Mouse (Mus musculus) naive thymus-derived CD4-positive, alpha-beta T cell, adult 2 months (primary cell): Measurements from ENCODE around the gene Cdc34.
"Not testable (repeated sequence)": the region's sequence is repeated elsewhere in the genome, so short reads cannot be mapped to it uniquely, and the experiment has no call there.

Experiments
- DNase-seq: peaks from one replicate; pipeline ENCODE4 v3.0.0-alpha.2; 2011; ENCODE audit warnings: low read depth

The Cdc34 gene

GRCm38 (mm10) chr10:79696129-79696651 is 14.2 kb downstream of the Cdc34 start:
- DNase-seq: no peak

DNA sequence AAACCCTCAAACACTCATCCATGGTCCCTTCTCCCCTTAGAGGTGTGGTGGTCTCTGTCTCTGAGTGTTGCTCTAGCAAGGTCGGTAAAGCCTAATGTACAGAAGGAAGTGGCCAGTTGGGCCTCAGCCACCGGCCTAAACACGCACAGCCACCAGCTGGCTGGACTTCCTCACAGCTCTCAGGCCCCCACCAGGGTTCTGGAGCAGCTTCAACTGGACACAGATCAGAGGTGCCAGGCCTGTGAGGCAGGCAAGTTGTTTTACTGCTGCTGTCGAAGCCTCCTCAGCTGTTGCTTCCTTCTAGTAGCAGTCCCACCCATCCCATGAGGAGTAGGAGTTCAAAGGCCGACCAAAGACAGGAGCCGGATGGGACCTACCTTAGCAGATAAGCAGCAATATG is 15.9 kb downstream of the Cdc34 start:
- DNase-seq: no peak

DNA sequence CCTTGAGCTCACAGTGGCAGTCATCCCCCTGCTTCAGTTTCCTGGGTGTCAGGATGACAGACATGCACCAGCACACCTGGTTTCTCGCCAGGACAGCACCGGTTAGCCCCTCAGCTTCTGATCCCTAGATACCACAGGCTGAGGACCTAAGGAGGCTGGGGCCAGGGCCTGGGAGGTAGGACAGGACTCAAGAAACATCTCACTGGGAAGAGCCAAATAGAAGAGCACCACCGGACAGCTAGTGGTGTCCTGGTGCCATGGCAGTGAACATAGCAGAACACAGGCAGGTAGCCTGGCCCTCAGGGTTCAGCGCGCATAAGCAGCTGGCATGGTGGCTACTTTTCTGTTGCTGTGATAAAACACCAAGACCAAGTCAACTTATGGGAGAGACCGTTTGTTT is 16.5 kb downstream of the Cdc34 start:
- DNase-seq: no peak

- no peak for DNase-seq
These were observed 18.7 kb downstream of the Cdc34 start for GRCm38 (mm10) chr10:79700676-79701075.

- DNase-seq: no peak
These were observed 19.6 kb downstream of the Cdc34 start for GRCm38 (mm10) chr10:79701443-79702129.

DNA sequence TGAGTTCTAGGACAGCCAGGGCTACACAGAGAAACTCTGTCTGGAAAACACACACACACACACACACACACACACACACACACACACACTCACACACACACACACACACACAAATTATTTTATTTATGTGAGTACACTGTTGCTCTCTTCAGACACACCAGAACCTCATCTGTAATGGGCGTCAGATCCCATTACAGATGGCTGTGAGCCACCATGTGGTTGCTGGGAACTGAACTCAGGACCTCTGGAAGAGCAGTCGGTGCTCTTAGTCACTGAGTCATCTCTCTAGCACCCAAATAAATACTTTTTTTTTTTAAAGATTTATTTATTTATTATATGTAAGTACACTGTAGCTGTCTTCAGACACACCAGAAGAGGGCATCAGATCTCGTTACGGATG is 21.0 kb downstream of the Cdc34 start:
- not testable (repeated sequence) for DNase-seq

DNA sequence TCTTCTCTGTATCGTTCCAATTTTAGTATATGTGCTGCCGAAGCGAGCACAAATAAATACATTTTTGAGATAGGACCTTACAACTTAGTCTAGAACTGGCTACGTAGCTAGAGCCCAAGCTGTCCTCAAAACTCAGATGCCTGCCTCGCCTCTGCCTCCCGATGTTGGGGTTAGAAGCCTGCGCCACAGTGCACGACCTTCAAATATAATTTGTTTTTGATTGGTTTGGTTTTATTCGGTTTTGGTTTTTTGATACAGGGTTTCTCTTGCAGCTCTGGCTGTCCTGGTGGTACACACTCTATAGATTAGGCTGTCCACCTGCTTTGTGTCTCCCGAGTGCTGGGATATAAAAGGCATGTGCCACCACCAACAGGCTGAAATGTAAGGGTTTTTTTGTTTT is 21.5 kb downstream of the Cdc34 start:
- no peak for DNase-seq

DNA sequence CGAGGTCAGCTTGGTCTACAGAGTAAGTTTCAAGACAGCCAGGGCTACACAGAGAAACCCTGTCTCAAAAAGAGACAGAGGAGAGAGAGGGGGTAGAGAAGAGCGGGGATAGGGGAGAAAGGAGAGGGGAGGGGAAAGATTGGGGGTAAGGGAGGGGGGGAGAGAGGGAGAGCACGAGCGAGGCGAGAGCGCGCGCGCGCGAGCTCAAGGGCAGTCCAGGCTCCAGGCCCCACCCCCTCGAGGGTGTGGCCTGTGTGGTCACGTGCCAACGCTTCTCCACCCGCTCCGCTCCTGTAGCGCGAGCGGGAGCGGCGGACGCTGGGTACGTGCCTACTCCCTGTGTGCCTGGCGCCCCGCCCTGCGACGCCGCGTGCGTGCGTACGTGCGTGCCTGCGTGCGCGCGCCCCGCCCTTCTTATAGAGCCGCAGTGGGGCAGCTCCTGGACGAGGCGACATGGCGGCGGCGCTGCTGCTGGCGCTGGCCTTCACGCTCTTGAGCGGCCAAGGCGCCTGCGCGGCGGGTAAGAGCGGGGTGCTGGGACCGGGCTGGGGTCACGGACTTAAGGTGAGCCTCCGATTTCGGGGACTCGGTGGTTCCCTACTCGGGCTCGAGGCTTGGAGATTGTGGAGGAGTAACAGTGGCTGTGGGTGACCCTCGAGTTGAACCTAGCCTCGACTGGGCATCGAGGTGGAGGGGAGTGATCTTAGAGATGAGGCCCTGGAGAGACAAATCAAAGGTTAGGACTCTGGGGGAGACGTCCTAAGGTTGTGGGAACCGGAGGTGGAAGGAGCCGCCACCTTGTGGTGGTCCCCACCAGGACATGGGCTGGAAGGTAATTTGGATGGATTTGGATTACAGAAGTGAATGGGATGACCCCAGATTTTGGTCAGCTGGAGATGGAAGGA is 22.3 kb downstream of the Cdc34 start, which contains the start of gene Bsg:
Gene Bsg (plus strand): TSS at position 427 of the 905 bp plus-strand sequence.
- DNase-seq: peak; percentile 99

DNA sequence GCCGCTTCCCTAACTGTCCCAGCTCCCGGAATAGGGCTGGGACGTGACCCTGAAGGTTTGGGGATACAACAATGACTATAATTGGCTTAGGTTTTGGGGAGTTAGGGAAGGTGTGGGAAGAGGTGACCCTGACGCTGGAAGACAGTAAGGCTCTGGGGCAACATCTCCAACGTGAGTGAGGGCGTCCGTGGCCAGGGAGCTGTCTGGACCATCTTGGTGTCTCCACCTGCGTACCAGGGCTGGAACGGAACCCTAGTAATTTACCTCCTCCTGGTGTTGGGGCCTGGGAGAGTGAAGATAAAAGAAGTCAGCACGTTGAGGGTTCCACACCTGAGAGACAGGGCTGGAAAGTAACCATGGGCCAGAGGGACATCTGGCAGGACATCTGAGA is 23.0 kb downstream of the Cdc34 start:
- no peak for DNase-seq

- DNase-seq: no peak
These were observed 24.0 kb downstream of the Cdc34 start for GRCm38 (mm10) chr10:79705951-79706350.

DNA sequence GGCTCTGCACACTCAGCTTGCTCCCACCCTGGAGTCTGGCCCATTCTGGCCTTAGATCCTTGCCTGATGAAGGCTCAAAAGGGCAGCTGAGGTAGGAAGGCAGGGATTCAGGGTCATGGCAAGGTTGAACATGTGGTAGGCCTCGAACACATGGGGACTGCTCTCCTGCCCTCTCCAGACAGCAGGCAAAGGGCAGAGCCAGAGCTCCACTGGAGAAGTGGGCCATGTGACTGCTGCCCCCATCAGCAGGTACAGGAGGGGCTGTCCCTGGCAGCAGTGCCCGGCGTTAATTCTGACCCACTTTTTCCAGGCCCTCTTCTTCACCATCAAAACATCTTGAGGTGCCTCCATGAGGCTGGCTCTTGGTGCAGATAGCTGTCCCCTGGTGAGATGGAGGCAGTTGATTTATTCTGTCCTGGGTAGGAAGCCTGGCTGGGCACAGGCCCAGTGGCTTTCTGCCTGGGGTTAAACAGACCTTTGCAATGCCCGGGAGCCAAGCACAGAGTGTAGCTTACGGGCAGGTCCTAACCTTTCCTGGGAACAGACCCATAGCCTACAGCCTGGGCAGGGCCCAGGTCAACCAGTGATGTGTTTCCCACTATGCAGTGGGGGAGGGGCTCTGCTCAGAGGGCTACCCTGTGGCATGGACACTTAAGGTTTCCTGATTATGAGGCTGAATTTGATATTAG is 24.6 kb downstream of the Cdc34 start:
- no peak for DNase-seq

GRCm38 (mm10) chr10:79707162-79707561 is 25.2 kb downstream of the Cdc34 start:
- DNase-seq: no peak

- DNase-seq: no peak
These were observed 25.8 kb downstream of the Cdc34 start for GRCm38 (mm10) chr10:79707759-79708158.

DNA sequence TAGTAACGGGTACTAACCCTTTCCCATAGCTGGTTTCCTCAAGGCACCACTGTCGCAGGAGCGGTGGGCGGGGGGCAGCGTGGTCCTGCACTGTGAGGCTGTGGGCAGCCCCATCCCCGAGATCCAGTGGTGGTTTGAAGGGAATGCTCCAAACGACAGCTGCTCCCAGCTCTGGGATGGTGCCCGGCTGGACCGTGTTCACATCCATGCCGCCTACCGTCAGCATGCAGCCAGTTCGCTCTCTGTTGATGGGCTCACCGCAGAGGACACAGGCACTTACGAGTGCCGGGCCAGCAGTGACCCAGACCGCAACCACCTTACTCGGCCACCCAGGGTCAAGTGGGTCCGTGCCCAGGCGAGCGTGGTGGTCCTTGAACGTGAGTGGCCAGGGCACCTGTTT is 26.7 kb downstream of the Cdc34 start:
- no peak for DNase-seq

- DNase-seq: no peak
These were observed 27.3 kb downstream of the Cdc34 start for GRCm38 (mm10) chr10:79709307-79709706.

DNA sequence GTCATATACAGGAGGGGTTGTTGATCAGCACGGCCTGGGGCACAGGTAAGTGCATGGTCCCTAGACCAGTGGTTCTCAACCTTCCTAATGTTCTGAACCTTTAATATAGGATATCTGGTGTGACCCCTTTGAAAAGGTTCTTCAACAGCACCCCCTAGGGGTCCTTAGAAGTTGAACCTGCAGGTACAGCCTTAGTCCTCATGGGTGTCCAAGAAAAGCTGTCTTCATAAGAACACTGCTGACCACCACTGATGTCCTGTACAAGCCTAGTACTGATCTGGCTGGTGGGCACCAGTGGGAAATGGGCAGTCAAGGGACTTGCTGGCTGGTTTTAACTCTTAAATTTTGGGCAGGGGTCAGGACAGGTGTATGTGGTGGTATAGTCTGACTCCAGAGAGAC is 30.0 kb downstream of the Cdc34 start:
- peak; percentile 68 for DNase-seq

- DNase-seq: peak; percentile 84
These were observed 30.6 kb downstream of the Cdc34 start for GRCm38 (mm10) chr10:79712499-79713126.

- DNase-seq: no peak
These were observed 31.2 kb downstream of the Cdc34 start for GRCm38 (mm10) chr10:79713163-79713562.

GRCm38 (mm10) chr10:79714996-79715395 is 33.0 kb downstream of the Cdc34 start:
- no peak for DNase-seq

DNA sequence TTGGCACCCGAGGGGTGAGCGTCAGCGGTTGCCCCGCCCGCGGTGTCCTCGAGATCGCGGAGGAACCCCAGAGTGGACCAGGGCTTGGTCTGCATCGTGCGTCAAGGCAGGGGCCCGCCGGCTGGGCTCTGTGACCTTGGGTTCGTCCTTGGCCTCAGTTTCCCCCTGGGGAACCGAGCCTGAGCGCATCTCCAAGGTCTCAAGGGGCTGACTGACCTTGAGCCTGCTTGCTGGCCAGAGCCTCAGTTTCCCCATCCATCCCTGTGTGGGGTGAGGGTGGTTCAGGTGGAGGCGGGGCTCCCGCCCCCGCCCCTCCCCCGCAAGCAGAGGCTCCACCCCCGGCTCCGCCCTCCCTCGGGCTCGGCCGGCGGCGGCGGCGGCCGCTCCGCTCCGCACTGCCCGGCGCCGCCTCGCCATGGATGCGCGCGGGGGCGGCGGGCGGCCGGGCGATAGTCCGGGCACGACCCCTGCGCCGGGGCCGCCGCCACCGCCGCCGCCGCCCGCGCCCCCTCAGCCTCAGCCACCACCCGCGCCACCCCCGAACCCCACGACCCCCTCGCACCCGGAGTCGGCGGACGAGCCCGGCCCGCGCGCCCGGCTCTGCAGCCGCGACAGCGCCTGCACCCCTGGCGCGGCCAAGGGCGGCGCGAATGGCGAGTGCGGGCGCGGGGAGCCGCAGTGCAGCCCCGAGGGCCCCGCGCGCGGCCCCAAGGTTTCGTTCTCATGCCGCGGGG is 34.4 kb downstream of the Cdc34 start, which contains the start of gene Hcn2:
Gene Hcn2 (plus strand): TSS at position 381 of the 734 bp plus-strand sequence.
- DNase-seq: no peak

GRCm38 (mm10) chr10:79716988-79717355 is 35.0 kb downstream of the Cdc34 start:
- DNase-seq: no peak
